Mouse (Mus musculus) adrenal gland, adult 2 months (tissue): ENCODE measurements around the gene Copb2. TPM values are rescaled to one million over a fixed set of nuclear protein-coding genes. Genes with fewer than 3 reads are reported as not detected.

Experiments
- DNase-seq: peaks from one replicate; pipeline ENCODE4 v3.0.0; 2021
- long read RNA-seq: library from polyadenylated mRNA; stranded (forward); transcript quantifications from one replicate; pipeline ENCODE4 v2.0.0, GENCODE M21; 2021
- polyA plus RNA-seq: library from polyadenylated mRNA; depleted of rRNA; stranded (reverse); fragments of >200 nt; gene quantifications from 2 replicates; pipeline ENCODE4 v1.2.3, GENCODE M21; 2012; rRNA removed
- total RNA-seq, 2 experiments: library from RNA; stranded (reverse); gene quantifications; 2 replicates each; pipeline ENCODE4 v1.2.3; 2021

Copb2 gene
- total RNA-seq (100 to 1,000 TPM; 124 to 134 TPM), polyA plus RNA-seq (8.0 and 8.2 TPM in 2 replicates)
- long read RNA-seq, transcript Copb2-201 (22 exons, 3,050 nt) = major isoform, 81 of 92 reads
- long read RNA-seq, partial matches to known transcripts = 8 of 92 reads
- long read RNA-seq, other reads (novel, unspliced or antisense) = 3 of 92 reads

GRCm38 (mm10) chr9:98563137-98564126 is at the start of gene Copb2:
Copb2 (plus strand) TSS chr9:98563721.
- peak; percentile 98 for DNase-seq

GRCm38 (mm10) chr9:98523872-98524271 is 39.6 kb upstream of the Copb2 start:
- no peak for DNase-seq

GRCm38 (mm10) chr9:98524786-98525542 is 38.6 kb upstream of the Copb2 start:
- no peak for DNase-seq

DNA sequence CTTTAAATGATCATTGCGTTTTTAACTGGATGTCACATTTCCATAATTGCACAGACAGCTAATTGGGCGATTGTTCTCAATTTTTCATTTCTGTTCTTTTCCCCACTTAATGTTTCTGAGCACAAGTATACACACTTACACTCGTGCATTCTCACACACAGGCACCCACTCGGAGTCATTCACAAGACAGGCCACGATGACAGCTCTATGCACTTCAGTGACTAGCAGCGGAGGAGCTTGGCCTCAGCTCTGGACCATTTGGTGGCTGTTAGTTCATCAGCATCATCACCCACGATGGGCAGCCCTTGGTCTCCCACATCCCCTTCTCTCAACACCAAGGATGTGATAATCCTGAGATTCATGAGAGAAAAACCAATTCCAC is 38.0 kb upstream of the Copb2 start:
- no peak for DNase-seq

DNA sequence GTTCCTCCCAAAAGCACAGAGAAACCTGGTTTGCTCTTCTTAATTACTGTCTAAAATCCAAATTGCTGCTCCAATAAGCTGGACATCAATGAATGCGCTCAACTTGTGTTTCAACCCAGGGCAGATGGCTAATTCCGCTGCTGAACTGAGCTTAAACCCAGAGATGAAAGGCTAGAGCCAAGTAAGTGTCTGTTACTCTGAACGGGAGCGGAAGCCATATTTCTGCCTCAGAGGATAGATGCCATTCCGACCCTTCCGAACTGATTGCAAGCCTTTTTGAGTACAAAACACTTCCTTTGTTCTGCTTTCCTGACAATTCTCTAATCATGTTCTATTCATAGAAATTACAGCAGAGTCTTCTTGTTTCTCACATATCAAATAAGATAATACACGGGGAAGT is 36.3 kb upstream of the Copb2 start:
- DNase-seq = no peak

DNA sequence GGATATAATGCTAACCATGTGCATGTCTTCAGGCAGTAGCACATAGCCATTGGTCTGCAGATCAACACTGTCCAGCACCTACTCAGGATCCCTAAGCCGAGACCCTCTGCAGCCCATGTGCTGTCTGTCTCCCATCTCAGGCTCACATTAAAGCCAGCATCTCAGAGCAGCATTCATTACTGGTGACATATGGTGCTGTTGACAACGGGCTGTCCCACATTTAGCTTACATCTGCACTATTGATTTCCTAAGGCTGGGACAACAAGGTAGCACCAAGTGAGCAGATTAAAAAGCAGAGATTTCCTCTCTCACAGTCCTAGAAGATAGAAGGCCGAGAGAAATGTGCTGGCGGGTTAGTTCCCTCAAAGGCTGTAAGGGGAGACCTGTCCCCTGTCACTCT is 33.7 kb upstream of the Copb2 start:
- DNase-seq = no peak

DNA sequence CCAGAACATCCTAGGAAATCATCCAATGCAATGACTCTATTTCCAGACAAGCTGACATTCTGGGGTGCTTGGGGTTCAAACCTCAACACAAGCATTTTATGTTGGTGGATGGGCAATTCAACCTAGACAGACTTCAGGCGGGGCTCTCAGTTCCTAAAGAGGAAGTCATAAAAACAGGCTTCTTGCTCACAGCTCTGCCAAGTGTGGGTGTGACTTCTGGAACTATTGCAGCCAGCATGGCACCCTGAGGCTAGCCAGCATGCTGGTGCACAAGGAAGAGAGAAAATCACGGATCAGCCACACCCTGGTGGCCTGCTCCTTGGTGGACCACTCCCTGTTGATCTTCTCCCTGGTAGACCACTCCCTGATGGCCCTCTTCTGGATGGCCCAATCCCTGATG is 32.5 kb upstream of the Copb2 start:
- DNase-seq = no peak

DNA sequence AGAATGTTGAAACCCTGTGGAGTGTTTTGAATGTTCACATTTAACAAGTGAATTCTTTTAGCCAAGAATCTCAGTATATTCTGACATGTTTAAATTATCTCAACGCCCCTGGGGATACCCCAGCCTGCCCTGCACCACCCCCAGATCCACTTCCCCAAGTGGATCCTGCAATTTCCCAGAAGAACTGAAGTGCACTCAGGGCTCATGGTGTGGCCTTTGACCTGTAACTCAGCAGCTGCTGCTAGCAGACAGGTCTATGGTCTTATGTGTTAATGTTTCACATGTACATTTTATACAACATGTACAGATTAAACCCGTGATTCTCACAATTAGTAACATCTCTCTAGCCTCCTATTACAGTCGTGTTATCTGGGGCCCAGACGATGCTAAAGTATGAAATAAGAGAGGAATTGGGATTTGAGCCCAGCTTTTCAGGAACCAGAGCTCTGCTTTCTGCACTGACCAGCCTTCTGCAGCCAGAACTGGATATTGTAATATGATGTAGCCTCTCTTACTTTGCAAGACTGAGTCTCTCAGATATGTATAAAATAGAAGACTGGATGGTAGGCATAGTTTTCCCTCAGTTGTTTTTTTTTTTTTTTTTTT is 28.7 kb upstream of the Copb2 start:
- no peak for DNase-seq

GRCm38 (mm10) chr9:98535763-98536162 is 27.8 kb upstream of the Copb2 start:
- no peak for DNase-seq

DNA sequence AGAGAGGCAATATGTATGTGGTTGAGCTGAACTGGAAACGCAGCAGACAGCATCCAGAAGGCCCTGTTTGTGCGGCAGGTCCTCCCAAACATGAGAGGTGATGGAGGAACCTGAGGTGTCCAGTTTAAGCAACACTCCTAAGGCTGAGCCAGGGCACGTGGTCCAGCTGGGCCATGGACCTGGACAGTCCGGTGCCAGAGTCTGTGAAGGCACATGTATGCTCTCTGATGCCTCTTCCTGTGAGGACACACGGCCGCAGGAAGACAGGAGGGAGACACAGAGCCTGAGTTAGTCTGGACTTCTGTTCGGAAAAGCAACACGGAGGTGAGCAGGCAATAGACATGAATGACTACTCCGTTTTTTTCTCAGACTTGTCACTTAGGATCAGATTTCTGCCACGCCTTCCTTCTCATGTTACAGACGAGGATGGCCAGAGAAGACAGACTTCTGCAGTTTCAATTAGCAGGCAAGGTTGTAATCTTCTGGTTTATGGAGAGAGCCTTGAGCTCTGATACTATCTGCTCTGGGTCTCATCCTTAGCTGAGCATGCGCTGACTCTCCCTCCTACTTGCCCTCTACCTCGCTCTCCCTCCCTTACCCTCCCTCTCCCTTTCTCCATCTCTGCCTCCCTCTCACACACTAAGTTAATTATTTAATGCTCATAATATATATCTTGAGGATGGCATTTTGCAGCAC is 25.4 kb upstream of the Copb2 start:
- no peak for DNase-seq

DNA sequence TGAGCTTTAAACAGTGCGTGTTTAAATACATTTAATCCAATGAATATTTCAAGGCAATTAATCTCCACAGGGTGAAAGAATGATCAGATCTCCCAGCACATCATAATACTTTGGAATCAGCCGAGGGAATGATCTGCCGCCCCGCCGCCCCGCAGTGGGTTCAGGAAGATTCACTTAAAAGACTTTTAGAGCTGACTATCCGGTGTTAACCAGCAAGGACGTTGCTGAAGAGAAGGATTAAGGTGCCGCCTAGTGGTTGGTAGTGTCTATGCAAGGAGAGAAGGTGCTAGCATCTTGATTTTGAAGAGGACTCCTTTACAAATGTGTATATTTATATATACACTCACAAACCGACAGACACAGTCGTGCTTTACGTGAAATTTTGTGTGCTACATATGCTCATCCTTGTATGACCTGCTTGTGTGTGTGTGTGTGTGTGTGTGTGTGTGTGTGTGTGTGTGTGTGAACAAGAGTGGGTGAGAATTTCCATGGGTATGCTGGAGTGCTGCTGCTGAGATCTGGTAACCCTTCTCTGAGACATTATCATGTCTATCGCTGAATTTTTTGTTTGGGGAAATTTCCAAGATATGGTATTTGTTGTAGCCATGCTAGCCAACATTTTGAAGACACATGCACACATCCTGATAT is 24.7 kb upstream of the Copb2 start:
- peak; percentile 67 for DNase-seq

DNA sequence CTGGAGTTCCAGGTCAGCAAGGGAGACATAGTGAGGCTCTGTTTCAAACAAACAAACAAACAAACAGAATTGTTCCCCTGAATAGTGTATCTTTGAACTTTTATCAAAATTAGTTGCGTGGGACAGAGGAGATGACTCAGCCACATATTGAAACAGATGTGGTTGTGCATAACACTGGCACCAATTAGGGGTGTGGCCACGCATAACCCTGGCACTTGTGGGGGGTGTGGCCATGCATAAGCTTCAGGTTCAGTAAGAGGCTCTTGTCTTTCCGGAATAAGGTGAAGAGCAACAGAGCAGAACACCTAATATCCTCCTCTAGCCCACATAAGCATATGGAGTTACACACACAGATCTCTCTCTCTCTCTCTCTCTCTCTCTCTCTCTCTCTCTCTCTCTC is 19.5 kb upstream of the Copb2 start:
- DNase-seq = no peak

- no peak for DNase-seq
Observed at GRCm38 (mm10) chr9:98583852-98584251, 20.3 kb downstream of the Copb2 start.

DNA sequence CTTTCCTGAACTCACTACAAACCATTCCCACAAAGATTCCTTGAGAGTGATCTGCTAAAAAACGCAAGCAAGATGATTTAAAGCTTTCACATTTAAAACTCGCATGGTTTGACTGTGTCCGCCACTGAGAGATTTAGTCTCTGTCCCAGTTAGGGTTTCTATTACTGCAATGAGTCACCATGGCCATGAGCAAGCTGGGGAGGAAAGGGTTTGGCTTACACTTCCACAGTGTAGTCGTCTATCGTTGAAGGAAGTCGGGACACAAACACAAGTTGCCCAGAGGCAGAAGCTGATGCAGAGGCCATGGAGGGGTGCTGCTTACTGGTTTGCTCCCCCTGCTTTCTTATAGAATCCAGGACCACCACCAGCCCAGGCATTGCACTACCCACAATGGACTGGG is 36.6 kb downstream of the Copb2 start:
- peak; percentile 59 for DNase-seq

DNA sequence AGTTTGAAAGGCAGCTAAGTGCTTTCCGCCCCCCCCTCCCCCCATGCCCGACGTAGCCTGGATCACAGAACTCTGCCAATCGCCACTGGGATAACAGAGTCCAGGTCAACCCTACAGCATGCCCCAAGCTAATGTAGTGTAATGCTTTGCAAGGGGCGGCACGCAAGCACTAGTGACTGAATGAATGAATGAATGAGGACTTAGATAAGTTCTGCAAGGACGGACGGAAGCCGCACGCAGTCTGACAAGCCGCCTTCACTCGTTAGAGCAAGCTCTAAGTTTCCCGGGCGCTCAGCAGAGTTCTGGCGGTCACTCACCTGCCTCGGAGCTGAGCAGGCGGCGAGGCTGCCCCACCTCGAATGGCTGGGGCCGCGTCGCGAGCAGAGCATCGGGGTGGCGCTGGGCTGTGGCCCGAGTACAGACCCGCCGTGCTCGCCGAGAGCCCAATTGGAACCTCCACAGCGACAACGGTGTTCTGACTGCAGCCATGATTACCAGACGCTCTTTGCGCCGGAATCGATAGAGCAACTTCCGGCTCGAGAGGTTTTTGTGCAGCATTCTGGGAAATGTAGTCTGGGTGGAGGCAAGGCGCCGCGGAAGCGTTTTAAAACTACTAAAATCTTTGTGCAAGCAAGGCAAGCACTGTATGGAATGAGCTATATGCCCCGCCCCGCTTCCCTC is 37.8 kb downstream of the Copb2 start, which contains the start of gene Mrps22:
Mrps22 (minus strand) TSS at position 505 of the 681 bp plus-strand sequence.
- DNase-seq = peak; percentile 85

- no peak for DNase-seq
Observed at GRCm38 (mm10) chr9:98601837-98602359, 38.4 kb downstream of the Copb2 start.

- DNase-seq = no peak
Observed at GRCm38 (mm10) chr9:98604896-98605295, 41.4 kb downstream of the Copb2 start.

- DNase-seq = no peak
Observed at GRCm38 (mm10) chr9:98628480-98628879, 65.0 kb downstream of the Copb2 start.

- DNase-seq = no peak
Observed at GRCm38 (mm10) chr9:98633287-98634162, 70.0 kb downstream of the Copb2 start.
